Mouse (Mus musculus): ENCODE measurements at regions not wholly inside any gene's neighbourhood (a gene's known extent, or its start where the extent isn't known, plus 50 kb on each side); places are given as distances from the start of the nearest gene placed in this dataset.

DNA sequence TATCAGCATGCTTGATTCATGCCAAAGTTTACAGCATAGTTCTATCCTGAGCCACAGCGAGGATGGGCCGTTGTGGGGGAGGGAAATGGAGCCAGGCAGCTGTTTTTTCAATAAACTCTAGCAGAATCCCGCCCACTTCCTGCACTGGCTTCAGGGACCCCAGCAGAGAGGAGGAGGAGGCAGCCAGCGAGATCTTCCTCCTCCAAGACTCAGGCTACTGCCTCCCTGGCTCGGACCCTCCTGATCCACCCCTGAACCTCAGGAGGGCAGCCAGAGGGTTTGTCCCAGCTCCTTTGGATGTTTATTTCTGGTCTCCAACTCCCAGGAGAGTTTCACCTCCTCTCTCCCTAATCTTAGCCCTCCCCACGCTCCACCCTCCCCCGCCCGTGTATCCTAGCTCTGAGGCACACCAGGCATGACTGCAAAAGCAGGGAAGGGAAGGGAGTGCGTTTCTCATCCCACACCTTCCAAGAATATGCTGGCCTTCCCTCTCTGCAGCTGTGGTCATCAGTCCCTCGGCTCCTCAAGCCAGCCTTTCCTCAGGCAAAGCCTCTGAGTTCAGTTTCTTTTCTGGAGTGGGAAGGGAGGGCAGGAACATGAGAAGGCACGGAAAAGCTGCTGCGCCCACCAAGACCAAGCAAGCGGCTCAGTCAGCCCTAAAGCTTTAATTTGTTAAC is 195.5 kb downstream of the Sox4 start:
- intact Hi-C loops (cut with DNase I) = no loop called here

- intact Hi-C loops (cut with DNase I) = no loop called here
These were observed 196.4 kb downstream of the Sox4 start for GRCm38 (mm10) chr13:28756915-28757765.

- intact Hi-C loops (cut with DNase I) = no loop called here
These were observed 199.3 kb downstream of the Sox4 start for GRCm38 (mm10) chr13:28754207-28754606.

DNA sequence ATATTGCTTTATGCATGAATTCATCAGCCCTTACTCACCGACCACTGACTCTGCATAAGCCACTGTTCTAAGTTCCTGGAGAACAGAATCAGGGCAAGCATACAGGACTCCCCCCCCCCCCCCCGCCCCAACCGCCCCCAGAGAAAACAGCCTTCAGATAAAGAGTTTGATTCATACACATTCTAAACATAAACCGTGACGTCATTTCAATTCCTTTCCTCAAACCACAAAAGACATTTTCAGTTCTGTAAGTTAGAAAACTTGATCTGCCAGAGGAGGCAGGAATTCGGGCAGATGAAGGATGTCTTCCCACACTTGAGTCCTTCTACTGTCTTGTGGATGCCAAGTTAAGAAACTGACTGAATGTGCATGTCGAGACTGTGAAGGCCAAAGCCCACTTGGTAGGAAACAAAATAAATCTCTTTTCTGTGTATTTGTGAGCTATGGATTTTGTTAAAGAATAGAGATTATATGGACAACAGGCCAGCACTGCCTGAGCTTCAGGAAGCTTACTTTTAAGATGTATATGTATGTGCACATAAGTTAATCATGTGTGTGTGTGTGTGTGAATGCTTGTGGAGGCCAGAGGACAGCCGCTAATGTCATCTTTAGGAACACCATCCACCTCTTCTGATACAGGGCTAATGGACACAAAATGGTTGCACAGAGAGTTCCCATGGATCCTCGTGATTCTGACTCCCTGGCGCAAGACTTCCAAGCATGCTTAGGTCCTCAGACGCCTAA is 202.4 kb downstream of the Sox4 start:
- intact Hi-C loops (cut with DNase I) = no loop called here

DNA sequence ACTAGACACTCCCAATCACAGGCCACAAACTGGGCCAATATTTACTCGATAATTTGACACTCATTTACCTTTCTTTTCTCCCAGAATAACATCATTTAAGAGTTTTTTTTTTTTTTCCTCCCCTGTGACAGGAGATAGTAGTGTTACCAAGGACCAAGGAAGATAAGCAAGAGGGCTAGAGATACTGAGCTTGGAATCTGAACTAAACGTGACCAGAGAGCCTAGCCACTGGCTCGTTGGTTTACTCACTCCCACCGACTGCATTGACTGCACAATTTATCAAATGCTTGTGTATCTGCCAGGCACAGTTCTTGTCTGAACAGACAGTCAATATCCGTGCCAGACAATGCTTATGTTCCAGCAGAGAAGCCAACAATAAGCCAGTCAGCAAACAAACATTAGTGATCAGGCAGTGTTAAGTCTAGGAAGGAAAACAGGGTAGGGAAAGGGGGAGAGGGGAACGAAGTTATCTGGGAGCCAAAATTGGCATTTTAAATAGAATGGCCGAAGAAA is 213.3 kb downstream of the Sox4 start:
- intact Hi-C loops (cut with DNase I) = no loop called here

DNA sequence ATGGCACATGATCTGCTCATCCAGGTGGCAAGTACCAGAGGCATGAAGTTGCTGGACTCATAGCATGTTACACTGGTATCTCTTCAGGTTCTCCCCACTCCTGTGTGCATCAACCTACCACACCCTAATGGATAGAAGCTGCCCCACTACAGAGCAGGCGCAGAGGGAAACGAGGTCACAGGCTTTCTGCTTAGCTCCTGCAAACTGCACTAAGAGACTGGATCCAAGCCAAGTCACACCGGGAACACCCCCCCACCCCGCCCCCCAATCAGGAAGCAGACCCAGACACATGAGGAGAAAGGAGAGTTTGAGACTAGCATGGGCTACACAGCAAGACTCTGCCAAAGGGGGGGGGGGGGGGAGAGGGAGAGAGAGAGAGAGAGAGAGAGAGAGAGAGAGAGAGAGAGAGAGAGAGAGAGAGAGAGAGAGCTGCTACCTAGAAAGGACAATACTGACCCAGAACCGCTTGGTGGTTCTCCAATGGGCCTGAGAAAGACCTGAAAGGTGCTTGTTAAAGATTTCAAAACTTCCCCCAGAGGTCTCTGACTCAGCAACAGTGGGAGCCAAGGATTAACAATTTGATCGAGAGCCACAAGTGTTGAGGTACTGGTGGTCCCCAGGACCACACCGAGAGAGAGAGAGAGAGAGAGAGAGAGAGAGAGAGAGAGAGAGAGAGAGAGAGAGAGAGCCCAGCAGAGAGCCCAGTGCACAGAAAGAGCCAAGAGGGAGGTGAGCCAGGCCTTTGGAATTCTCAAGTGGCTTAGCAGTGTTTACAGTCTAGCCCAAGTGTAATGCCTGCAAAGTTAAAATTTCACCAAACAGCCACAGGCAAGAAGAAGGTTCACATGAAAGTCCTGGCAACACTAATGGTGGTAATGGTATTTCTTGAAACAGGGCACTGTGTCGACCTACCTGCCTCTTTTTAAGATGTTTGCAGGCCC is 215.1 kb downstream of the Sox4 start:
- intact Hi-C loops (cut with DNase I) = no loop called here

DNA sequence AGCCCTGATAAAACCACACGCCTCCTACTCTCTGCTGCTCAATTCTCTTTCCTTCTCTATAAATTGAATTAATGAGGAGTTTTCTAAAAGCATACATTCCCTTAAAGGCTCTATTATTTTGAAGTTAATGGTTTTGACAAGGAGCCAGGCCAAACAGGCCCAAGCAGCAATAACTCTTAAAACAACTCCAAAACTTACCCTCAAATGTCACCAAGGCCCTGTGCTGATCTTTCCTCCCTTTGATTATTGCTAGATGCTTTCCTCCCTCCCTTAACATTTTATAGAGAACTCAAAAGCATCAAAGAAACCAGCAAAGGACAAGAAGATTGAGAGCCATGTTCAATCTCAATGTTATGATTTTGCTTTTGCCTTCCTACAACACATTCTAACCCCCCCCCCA is 221.0 kb downstream of the Sox4 start:
- intact Hi-C loops (cut with DNase I) = no loop called here

DNA sequence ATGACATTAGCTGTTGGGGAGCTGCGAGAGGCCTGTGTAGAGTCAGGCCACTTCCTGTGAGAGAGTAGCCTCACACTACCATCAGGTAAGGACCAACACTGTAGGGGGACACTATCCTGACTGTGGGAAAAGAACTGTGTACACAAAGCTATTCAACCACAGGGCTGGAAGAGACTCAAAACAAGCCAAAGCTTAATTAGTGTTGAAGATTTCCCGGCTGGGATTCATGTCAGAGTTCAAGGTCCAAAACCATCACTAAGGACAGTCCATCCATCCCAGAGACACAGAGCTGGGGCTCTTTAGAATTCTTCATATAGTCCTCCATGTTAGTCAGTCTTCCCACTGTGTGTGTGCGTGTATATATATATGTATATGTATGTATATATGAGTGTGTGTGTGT is 221.5 kb downstream of the Sox4 start:
- intact Hi-C loops (cut with DNase I) = no loop called here

DNA sequence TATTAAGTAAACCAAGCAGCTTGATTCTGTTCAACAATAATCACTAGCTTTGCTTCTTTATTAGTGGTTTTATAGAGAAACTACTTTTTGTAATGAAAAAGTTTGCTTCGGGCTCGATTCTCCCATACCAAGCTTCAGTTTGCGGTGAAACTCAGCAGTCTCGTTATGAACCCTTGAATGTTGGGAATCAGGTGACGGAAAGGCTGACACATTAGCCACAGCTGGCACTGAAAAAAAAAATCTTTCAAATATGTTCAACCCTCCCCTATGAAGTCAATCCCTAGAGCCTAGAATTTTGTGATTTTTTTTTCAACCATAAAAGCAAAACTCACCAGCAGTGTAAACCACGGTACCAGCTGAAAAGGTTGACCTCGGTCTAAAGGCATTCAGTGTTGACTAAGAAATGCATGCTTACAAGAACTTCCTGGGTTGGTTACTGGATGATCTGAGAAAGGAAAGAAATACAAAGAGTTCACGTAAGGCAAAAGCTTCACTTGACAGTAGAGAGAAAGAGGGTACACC is 223.4 kb downstream of the Sox4 start:
- intact Hi-C loops (cut with DNase I) = no loop called here

- intact Hi-C loops (cut with DNase I) = no loop called here
These were observed 224.7 kb downstream of the Sox4 start for GRCm38 (mm10) chr13:28728768-28729167.

DNA sequence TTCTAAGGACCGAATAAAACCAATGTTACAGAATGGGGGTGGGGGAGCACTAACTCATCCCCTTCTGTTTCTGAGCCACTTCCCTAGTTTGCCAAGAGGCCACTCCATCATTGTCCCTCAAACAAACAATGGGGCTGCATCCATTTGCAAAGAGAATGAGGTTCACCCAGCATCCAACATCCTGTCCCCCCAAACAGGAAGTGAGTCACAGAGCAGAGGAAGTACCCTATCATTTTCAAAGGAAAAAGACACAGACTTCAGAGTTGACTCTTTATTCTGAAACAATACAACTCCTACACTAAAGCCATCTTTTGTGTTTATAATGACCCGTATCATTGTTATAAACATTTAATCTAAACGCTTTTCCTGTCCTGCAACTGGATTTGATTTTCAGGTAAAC is 229.2 kb downstream of the Sox4 start:
- intact Hi-C loops (cut with DNase I) = no loop called here

GRCm38 (mm10) chr13:28722074-28722473 is 231.4 kb downstream of the Sox4 start:
- intact Hi-C loops (cut with DNase I) = no loop called here

DNA sequence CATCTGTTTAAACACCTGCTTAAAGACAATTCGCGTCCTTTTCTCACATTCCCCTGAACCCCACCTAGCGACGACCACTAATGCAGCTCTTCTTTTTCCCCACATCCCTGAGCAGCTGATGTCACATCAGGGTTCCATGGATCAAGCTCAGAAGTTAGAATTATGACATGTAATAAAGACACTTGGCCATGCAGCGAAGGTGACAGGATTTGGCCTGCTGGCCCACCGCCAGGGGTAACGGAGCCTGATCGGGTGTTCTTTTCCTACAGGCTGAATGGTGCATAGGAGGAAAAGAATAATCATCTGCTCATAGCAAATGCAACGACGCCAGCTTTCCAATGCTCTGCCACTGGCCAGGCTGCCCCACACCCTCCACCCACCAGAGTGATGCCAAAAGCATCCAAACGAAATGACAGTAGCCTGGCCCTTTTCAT is 231.9 kb downstream of the Sox4 start:
- intact Hi-C loops (cut with DNase I) = no loop called here

DNA sequence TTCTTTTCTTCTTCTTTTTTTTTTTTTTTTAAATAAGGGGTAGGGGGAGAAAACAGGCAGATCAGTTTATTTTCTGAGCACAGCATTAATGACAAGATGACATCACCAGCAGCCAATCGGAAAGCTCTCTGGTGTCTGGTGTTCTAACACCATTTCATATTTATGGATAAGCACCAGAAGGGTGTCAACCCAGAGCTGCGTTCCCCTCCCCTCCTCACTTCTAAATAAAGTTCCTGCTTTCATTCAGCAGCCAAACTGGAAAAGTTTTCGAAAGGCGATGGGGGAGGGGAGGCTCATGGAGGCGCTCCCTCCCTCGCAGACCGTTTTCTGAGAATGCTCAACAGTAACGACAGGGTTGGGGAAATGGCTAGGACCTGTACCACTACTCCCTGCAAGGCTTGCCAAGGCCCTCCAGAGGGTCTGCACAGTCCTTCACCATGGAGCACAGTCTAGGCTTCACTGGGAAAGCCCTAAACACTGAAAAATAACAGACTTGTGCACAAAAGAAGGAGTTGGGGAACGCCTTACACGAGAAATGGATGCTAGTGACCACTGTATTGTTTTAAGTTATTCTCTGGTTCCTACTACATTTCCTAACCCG is 232.8 kb downstream of the Sox4 start:
- intact Hi-C loops (cut with DNase I) = no loop called here

GRCm38 (mm10) chr13:28720169-28720568 is 233.3 kb downstream of the Sox4 start:
- intact Hi-C loops (cut with DNase I) = no loop called here

DNA sequence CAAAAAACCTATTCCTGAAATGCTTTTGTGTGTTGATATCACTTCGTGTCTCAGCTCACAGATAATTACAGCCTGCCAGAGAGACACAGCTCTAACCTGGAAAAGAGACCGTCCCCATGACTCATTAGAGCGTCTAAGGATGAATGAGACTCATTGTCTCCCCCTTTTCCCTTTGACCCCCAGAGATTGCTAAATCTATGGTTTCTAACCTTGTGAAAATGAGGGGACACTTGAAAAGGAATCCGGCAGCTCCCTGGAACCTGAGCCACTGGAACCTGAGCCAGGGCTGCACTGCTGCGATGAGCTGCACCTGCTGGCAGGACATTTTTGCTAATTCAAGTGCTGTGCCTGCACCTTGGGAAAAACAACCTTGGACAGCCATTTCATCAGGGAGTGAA is 234.6 kb downstream of the Sox4 start:
- intact Hi-C loops (cut with DNase I) = no loop called here

- intact Hi-C loops (cut with DNase I) = no loop called here
These were observed 235.2 kb downstream of the Sox4 start for GRCm38 (mm10) chr13:28718169-28718867.

DNA sequence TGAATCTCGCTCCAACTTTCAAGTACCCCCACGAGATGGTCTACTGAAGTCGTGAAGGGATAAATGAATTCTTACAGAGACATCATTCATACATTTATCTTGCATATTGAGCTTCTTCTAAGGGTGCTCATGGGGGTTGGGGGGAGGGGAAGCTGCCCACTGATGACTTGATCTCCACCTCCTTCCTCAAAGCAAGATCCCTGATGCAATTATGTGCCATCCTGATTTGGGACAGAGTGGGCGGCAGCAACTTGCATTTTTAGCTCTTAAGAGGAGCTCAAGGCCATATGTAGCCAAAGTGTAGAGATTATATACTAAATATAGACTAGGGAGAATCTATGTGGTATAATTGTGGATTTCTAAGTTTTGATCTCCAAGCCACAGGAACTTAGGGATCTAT is 236.1 kb downstream of the Sox4 start:
- intact Hi-C loops (cut with DNase I) = no loop called here

- intact Hi-C loops (cut with DNase I) = no loop called here
These were observed 243.5 kb downstream of the Sox4 start for GRCm38 (mm10) chr13:28709966-28710365.
